Mouse (Mus musculus): ENCODE measurements at regions not wholly inside any gene's neighbourhood (a gene's known extent, or its start where the extent isn't known, plus 50 kb on each side); places are given as distances from the start of the nearest gene placed in this dataset.
A peak's percentile ranks its signal among the peaks of the same experiment; 100 is the strongest.
"Not testable (repeated sequence)": the region's sequence is repeated elsewhere in the genome, so short reads cannot be mapped to it uniquely, and the experiment has no call there.

GRCm38 (mm10) chr11:41090391-41090900, 335.3 kb upstream of the Ccng1 start:
- not testable (repeated sequence) for H3K27me3 ChIP-seq (ENCODE audit: insufficient read depth, low read length); H3K4me3 ChIP-seq (ENCODE audit: low read depth, low read length); DNase-seq (ENCODE audit: low spot score); ATAC-seq (ENCODE audit: extremely low read depth, insufficient number of reproducible peaks, low FRiP score, poor library complexity, severe bottlenecking); H3K9me3 ChIP-seq (replicated peaks); H3K36me3 ChIP-seq (replicated peaks); H3K4me1 ChIP-seq (ENCODE audit: insufficient read depth, low read depth, low read length)

GRCm38 (mm10) chr11:41063570-41063969, 308.5 kb upstream of the Ccng1 start:
- no peak for DNase-seq (ENCODE audit: low spot score)
- no peak for TF ChIP-seq POLR2AphosphoS5 (IDR thresholded peaks at IDR 0.05; ENCODE audit: insufficient replicate concordance, low read depth, low read length)
- TF ChIP-seq GATA2 (IDR thresholded peaks at IDR 0.05; ENCODE audit: borderline replicate concordance, low read depth, low read length): no peak
- TF ChIP-seq TAL1 (conservative IDR thresholded peaks at IDR 0.05; ENCODE audit: low read depth, low read length): no peak
- TF ChIP-seq CTCF (IDR thresholded peaks at IDR 0.05; ENCODE audit: low read depth, low read length): no peak
- TF ChIP-seq GATA1 (IDR thresholded peaks at IDR 0.05; ENCODE audit: borderline replicate concordance, low read length): no peak
- Histone ChIP-seq H3K9me3 (replicated peaks) (no peaks in the 10 kb centered on the region), H3K4me1 (ENCODE audit: insufficient read depth, low read depth, low read length) (no peaks in the 10 kb centered on the region), H3K27me3 (ENCODE audit: insufficient read depth, low read length) (no peaks in the 10 kb centered on the region), H3K4me3 (ENCODE audit: low read depth, low read length) (no peak overlapping the region), H3K36me3 (replicated peaks) (no peaks in the 10 kb centered on the region)
- ATAC-seq (ENCODE audit: extremely low read depth, insufficient number of reproducible peaks, low FRiP score, poor library complexity, severe bottlenecking): no peak

- no peaks in the 10 kb centered on the region for H3K4me1 ChIP-seq (ENCODE audit: insufficient read depth, low read depth, low read length)
- ATAC-seq (ENCODE audit: extremely low read depth, insufficient number of reproducible peaks, low FRiP score, poor library complexity, severe bottlenecking): no peak
- no peak overlapping the region for H3K4me3 ChIP-seq (ENCODE audit: low read depth, low read length)
- no peaks in the 10 kb centered on the region for H3K36me3 ChIP-seq (replicated peaks)
- TF ChIP-seq CTCF (IDR thresholded peaks at IDR 0.05; ENCODE audit: low read depth, low read length): no peak
- TF ChIP-seq GATA1 (IDR thresholded peaks at IDR 0.05; ENCODE audit: borderline replicate concordance, low read length): no peak
- no peak for TF ChIP-seq TAL1 (conservative IDR thresholded peaks at IDR 0.05; ENCODE audit: low read depth, low read length)
- no peak for TF ChIP-seq POLR2AphosphoS5 (IDR thresholded peaks at IDR 0.05; ENCODE audit: insufficient replicate concordance, low read depth, low read length)
- TF ChIP-seq GATA2 (IDR thresholded peaks at IDR 0.05; ENCODE audit: borderline replicate concordance, low read depth, low read length): no peak
- no peak for DNase-seq (ENCODE audit: low spot score)
- H3K27me3 ChIP-seq (ENCODE audit: insufficient read depth, low read length): no peaks in the 10 kb centered on the region
- no peaks in the 10 kb centered on the region for H3K9me3 ChIP-seq (replicated peaks)
Measured at GRCm38 (mm10) chr11:41057796-41058195, 302.7 kb upstream of the Ccng1 start.

GRCm38 (mm10) chr11:41030018-41030417, 274.9 kb upstream of the Ccng1 start:
- no peaks in the 10 kb centered on the region for H3K4me1 ChIP-seq (ENCODE audit: insufficient read depth, low read depth, low read length)
- H3K27me3 ChIP-seq (ENCODE audit: insufficient read depth, low read length): no peaks in the 10 kb centered on the region
- no peak overlapping the region for H3K4me3 ChIP-seq (ENCODE audit: low read depth, low read length)
- no peaks in the 10 kb centered on the region for H3K36me3 ChIP-seq (replicated peaks)
- DNase-seq (ENCODE audit: low spot score) (no peak), ATAC-seq (ENCODE audit: extremely low read depth, insufficient number of reproducible peaks, low FRiP score, poor library complexity, severe bottlenecking) (no peak)
- TF ChIP-seq POLR2AphosphoS5 (IDR thresholded peaks at IDR 0.05; ENCODE audit: insufficient replicate concordance, low read depth, low read length): no peak
- no peak for TF ChIP-seq TAL1 (conservative IDR thresholded peaks at IDR 0.05; ENCODE audit: low read depth, low read length)
- TF ChIP-seq CTCF (IDR thresholded peaks at IDR 0.05; ENCODE audit: low read depth, low read length): no peak
- TF ChIP-seq GATA2 (IDR thresholded peaks at IDR 0.05; ENCODE audit: borderline replicate concordance, low read depth, low read length): no peak
- no peak for TF ChIP-seq GATA1 (IDR thresholded peaks at IDR 0.05; ENCODE audit: borderline replicate concordance, low read length)
- no peaks in the 10 kb centered on the region for H3K9me3 ChIP-seq (replicated peaks)

GRCm38 (mm10) chr11:41010096-41010495, 255.0 kb upstream of the Ccng1 start:
- Histone ChIP-seq H3K4me1 (ENCODE audit: insufficient read depth, low read depth, low read length) (no peaks in the 10 kb centered on the region), H3K27me3 (ENCODE audit: insufficient read depth, low read length) (no peaks in the 10 kb centered on the region), H3K9me3 (replicated peaks) (no peaks in the 10 kb centered on the region), H3K4me3 (ENCODE audit: low read depth, low read length) (no peak overlapping the region), H3K36me3 (replicated peaks) (no peaks in the 10 kb centered on the region)
- no peak for TF ChIP-seq TAL1 (conservative IDR thresholded peaks at IDR 0.05; ENCODE audit: low read depth, low read length)
- no peak for TF ChIP-seq CTCF (IDR thresholded peaks at IDR 0.05; ENCODE audit: low read depth, low read length)
- TF ChIP-seq GATA2 (IDR thresholded peaks at IDR 0.05; ENCODE audit: borderline replicate concordance, low read depth, low read length): no peak
- TF ChIP-seq GATA1 (IDR thresholded peaks at IDR 0.05; ENCODE audit: borderline replicate concordance, low read length): no peak
- TF ChIP-seq POLR2AphosphoS5 (IDR thresholded peaks at IDR 0.05; ENCODE audit: insufficient replicate concordance, low read depth, low read length): no peak
- DNase-seq (ENCODE audit: low spot score) (no peak), ATAC-seq (ENCODE audit: extremely low read depth, insufficient number of reproducible peaks, low FRiP score, poor library complexity, severe bottlenecking) (no peak)

- H3K4me3 ChIP-seq (ENCODE audit: low read depth, low read length): no peak overlapping the region
- H3K27me3 ChIP-seq (ENCODE audit: insufficient read depth, low read length): no peaks in the 10 kb centered on the region
- DNase-seq (ENCODE audit: low spot score) (no peak), ATAC-seq (ENCODE audit: extremely low read depth, insufficient number of reproducible peaks, low FRiP score, poor library complexity, severe bottlenecking) (no peak)
- H3K4me1 ChIP-seq (ENCODE audit: insufficient read depth, low read depth, low read length): no peaks in the 10 kb centered on the region
- H3K36me3 ChIP-seq (replicated peaks): no peaks in the 10 kb centered on the region
- no peaks in the 10 kb centered on the region for H3K9me3 ChIP-seq (replicated peaks)
- no peak for TF ChIP-seq POLR2AphosphoS5 (IDR thresholded peaks at IDR 0.05; ENCODE audit: insufficient replicate concordance, low read depth, low read length)
- TF ChIP-seq TAL1 (conservative IDR thresholded peaks at IDR 0.05; ENCODE audit: low read depth, low read length): no peak
- no peak for TF ChIP-seq GATA2 (IDR thresholded peaks at IDR 0.05; ENCODE audit: borderline replicate concordance, low read depth, low read length)
- TF ChIP-seq GATA1 (IDR thresholded peaks at IDR 0.05; ENCODE audit: borderline replicate concordance, low read length): no peak
- TF ChIP-seq CTCF (IDR thresholded peaks at IDR 0.05; ENCODE audit: low read depth, low read length): no peak
Measured at GRCm38 (mm10) chr11:40972806-40973205, 217.7 kb upstream of the Ccng1 start.

- no peak for TF ChIP-seq GATA1 (IDR thresholded peaks at IDR 0.05; ENCODE audit: borderline replicate concordance, low read length)
- no peak for TF ChIP-seq TAL1 (conservative IDR thresholded peaks at IDR 0.05; ENCODE audit: low read depth, low read length)
- TF ChIP-seq POLR2AphosphoS5 (IDR thresholded peaks at IDR 0.05; ENCODE audit: insufficient replicate concordance, low read depth, low read length): no peak
- no peak for TF ChIP-seq GATA2 (IDR thresholded peaks at IDR 0.05; ENCODE audit: borderline replicate concordance, low read depth, low read length)
- no peak for TF ChIP-seq CTCF (IDR thresholded peaks at IDR 0.05; ENCODE audit: low read depth, low read length)
- no peaks in the 10 kb centered on the region for H3K36me3 ChIP-seq (replicated peaks)
Measured at GRCm38 (mm10) chr11:40927168-40927567, 172.1 kb upstream of the Ccng1 start.

More at GRCm38 (mm10) chr11:40927168-40927567, 172.1 kb upstream of the Ccng1 start:
- Histone ChIP-seq H3K27me3 (ENCODE audit: insufficient read depth, low read length) (no peaks in the 10 kb centered on the region), H3K4me3 (ENCODE audit: low read depth, low read length) (no peak overlapping the region), H3K9me3 (replicated peaks) (no peaks in the 10 kb centered on the region), H3K4me1 (ENCODE audit: insufficient read depth, low read depth, low read length) (no peaks in the 10 kb centered on the region)
- DNase-seq (ENCODE audit: low spot score): no peak
- peak; percentile 22; the same call in 1 of the 2 replicates for ATAC-seq (ENCODE audit: extremely low read depth, insufficient number of reproducible peaks, low FRiP score, poor library complexity, severe bottlenecking)
